Mouse (Mus musculus) adipocyte (in vitro differentiated cells): ENCODE results near the gene Cmss1.

ENCODE experiments used
- DNase-seq: peaks from one replicate; pipeline ENCODE4 v3.0.0-alpha.2; 2016; ENCODE audit warnings: low spot score

Cmss1 gene

GRCm38 (mm10) chr16:57384274-57384673 lies 222.4 kb downstream of the Cmss1 start:
- DNase-seq = no peak

DNA sequence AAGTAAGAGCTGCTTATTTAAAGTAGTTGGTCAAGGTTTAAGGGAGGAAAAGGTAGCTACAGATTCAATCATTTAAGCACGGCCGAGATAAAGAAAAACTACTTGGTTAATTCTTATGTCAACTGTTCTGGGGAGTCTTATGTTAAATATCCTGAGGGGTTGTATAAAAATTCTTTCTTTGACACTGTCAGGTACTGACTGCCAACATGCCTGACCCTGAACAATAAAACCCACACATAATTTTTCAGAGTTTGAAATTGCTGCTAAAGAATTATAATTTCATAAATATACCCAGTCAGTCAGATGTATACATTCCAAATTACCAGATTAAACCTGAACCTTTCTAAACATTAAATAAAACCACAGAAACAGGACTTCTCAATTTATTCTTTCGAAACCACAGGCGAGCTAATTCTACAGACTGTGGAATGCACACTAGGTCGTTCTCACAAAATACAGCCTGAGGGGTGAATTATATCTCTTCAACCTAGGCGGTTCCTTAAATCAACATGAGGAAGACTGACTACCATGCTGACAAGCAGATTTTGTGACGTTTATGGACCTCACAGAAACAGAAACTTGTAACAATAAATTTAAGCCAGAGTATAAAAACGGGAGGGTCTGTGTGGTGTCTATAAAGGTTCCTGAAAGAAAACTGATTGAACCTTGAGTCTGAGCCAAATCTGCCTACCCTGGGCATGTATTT lies 223.2 kb downstream of the Cmss1 start:
- DNase-seq = no peak

- no peak for DNase-seq
These were observed 227.9 kb downstream of the Cmss1 start for GRCm38 (mm10) chr16:57378631-57379330.

- DNase-seq = no peak
These were observed 231.3 kb downstream of the Cmss1 start for GRCm38 (mm10) chr16:57375248-57375837.

- no peak for DNase-seq
These were observed 234.5 kb downstream of the Cmss1 start for GRCm38 (mm10) chr16:57372156-57372555.

GRCm38 (mm10) chr16:57369846-57370496 lies 236.7 kb downstream of the Cmss1 start:
- no peak for DNase-seq

- no peak for DNase-seq
These were observed 239.5 kb downstream of the Cmss1 start for GRCm38 (mm10) chr16:57366941-57367694.

DNA sequence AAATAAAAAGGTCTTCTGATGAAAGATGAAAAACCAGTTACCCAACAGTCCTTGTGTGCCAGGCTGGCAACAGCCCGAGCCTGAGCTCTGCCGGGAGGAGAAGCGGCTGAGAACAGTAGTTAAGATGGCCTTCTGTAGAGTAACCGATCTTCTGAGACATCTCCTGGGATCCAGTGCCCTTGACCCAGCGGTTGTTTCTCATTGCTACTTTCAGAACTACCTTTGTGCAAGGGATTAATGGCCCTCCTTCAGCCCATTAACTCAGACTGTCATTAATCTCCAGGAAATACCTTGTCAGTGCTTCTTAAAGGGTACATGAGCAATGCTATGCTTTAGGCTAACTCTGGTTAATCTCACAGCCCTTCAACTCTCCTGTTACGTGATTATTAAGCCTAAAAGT lies 240.5 kb downstream of the Cmss1 start:
- no peak for DNase-seq

DNA sequence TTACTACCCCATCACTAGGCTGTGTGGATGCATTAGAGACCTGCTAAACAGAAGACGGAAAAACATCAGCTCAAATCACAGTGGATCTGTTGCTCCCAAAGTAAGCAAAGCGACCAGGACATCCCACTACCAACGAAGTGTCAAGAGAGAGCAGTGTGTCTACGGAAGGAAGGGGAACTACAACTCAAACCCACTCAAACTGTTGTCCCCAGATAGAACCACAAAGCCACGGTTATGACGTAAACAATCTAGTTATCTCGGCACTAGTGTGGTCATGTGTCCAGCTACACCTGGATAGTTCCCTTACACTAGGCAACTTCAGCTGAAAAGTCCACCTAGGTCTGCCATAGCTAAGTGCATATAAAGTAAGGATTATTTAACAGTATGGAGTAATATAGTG lies 242.2 kb downstream of the Cmss1 start:
- no peak for DNase-seq

DNA sequence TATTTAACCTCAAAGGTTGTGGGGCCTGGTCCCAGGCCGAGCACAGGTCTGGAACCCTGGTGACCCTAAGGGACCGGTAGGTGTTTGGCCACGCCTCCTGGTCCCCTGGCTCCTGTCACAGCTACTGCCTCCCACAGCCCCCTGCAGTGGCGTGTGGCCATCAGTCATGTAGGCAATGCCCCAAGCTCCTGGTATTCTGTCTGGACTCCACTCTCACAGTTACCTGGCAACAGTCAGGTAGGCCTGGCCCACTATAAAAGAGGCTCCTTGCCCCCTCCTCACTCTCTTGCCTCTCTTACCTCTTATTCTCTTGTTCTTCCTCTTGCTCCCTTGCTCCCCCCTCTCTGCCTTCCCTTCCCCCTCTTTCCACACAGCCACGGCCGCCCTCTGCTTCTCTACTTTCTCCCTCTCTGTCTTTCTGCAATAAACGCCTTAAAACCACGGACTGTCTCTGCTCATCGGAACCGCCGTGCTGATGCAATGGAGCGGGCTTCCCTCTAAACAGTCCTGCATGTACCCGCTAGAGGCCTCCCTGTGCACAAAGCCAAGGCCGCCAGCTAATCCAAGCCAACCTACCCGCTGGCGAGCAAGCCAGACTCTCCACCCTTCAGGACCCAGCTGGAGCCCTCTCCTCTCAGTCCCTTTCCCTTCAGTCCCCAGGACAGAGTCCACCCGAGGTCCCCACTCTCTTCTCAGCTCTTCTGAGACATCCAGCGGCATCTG lies 243.8 kb downstream of the Cmss1 start:
- no peak for DNase-seq

DNA sequence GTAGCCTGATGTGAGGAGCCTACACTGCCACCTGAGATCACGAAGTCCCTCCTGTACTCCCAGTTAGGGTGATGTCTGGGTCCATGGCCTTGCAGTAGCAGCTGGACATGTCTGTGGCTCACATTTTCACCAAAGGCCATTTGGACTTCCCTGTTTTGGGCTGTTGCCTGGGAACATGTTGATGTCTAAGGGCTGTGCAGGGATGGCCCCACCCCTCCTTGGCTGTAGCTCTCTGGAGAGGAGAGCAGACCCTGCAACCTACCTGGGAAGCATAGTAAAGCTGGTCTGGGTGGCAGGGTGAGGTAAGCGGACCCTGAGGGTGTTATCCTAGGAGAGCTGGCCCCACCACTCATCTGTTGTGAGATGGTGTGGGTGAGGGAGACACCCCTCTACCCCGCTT lies 245.9 kb downstream of the Cmss1 start:
- DNase-seq = no peak

DNA sequence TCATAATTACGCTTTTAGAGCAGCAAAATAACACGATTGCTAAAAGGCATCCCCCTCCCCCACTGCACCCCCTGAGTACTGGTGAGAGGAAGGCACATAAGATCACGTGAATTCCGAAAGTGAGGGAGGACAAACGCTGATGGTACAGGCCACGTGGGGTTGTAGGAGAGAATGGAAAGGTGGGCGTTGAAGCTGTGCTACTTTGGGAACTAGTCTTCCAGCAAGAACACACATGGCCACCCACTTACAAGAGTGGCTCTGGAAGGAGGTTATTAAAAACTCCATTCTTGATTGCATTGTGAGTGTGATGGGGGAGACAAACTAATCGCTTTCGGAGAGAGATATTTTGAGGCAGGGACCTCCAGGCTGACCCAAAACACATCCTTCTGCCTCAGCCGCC lies 247.4 kb downstream of the Cmss1 start:
- no peak for DNase-seq

- no peak for DNase-seq
These were observed 249.7 kb downstream of the Cmss1 start for GRCm38 (mm10) chr16:57357011-57357410.

- no peak for DNase-seq
These were observed 250.2 kb downstream of the Cmss1 start for GRCm38 (mm10) chr16:57356454-57356853.

DNA sequence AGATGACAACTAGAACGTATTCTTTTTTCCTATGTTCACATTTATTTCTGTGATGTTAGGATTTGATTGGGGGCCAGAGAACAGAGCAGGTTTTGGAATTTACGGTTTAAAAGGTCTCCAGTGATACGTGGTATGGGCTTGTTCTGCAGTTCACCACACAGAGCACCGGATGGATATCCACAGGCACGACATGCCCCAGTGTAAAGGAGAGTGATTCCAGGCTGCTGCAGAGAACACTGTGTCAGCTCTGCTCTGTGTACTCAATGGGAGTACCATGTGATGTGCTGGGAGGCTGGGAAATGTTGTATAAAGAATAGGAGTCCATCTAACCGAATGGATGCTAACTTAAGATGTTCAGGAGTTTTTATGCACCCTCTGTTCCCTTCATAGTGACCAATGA lies 252.7 kb downstream of the Cmss1 start:
- DNase-seq = no peak

DNA sequence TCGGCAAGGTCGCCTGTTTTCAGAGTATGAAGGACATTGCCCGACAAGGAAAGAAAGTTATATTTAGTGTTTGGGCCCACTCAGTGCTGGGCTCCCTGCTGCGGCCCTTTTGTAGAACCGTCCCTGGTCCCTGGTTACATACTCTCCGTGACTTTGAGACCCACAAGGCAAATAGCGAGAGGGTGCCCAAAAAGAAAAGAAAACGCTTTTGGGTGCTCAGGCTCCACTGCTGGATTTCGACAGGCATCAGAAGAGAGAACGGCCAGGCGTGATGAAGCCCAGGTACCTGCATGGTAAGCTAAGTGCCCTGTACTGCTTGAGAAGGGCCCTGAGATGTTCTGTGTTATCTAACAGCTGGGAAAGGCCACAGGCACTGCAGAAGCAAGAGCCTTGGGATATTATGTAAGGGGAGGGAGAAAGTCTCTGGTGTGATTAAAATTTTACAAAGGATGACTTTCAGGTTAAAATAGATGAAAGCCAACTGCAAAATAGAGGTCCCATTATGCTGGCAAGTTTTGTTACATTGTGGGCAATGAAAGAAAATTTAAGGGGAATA lies 253.4 kb downstream of the Cmss1 start:
- DNase-seq = no peak

GRCm38 (mm10) chr16:57352751-57353150 lies 253.9 kb downstream of the Cmss1 start, which contains the start of gene Filip1l:
TSS of gene Filip1l (plus strand) at chr16:57353093.
- no peak for DNase-seq

- no peak for DNase-seq
These were observed 257.0 kb downstream of the Cmss1 start for GRCm38 (mm10) chr16:57349689-57350088.

DNA sequence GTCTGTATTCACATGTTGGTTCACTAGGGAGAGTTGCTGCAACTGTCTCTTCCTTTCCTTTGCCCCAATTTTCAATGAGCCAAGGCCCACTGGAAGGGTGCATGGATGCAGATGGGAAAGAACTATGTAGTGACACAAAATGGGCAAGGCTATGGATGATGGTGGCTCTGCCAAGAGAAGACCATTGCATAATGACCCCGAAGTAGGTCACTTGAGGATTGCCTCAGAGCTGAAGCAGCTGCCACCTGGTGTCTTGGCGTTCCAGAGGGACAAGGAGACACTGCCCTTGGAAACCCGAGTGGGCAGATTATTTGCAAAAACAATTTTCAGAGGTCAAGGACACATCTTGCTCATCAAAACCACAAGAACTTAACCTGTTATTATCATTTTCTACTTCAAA lies 257.6 kb downstream of the Cmss1 start:
- no peak for DNase-seq

- DNase-seq = no peak
These were observed 260.4 kb downstream of the Cmss1 start for GRCm38 (mm10) chr16:57346258-57346657.

DNA sequence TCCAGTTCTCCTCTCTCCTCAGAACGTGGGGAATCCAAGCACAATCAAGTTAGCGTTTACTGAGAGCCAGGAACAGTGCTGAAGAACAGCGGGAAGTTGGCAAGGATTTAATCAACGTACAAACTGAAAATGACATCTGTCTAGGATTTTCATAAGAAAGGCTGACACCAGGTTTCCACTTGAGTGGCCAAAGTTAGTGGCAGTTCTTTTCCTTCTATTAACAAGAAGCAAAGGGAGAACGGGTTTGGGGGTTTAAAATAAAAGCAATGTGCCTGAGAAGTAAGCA lies 266.1 kb downstream of the Cmss1 start:
- peak; percentile 26 for DNase-seq
